Mouse (Mus musculus) forebrain, embryonic 11.5 days (tissue): ENCODE measurements at regions not wholly inside any gene's neighbourhood (a gene's known extent, or its start where the extent isn't known, plus 50 kb on each side); places are given as distances from the start of the nearest gene placed in this dataset.

Source experiments
- ATAC-seq: fragments of 200-750 bp; cut with Nextera tagmentation; replicated peaks from 2 replicates; pipeline ENCODE4 v1.8.0; 2017; ENCODE audit warnings: moderate TSS enrichment; ENCODE audit not compliant: low FRiP score
- DNase-seq: peaks from one replicate; pipeline ENCODE4 v3.0.0-alpha.2; 2017; ENCODE audit warnings: low spot score
- H3K27ac ChIP-seq: fragments of 300-500 bp; sonication (generic); 2 replicates; pipeline ENCODE4 v1.5.1; 2014; ENCODE audit warnings: low read depth, low read length
- H3K27me3 ChIP-seq: fragments of 300-500 bp; sonication (generic); 2 replicates; pipeline ENCODE4 v1.6.1; 2014; ENCODE audit warnings: mild to moderate bottlenecking, low read length, mixed read lengths; ENCODE audit not compliant: control insufficient read depth, insufficient read depth
- H3K36me3 ChIP-seq: fragments of 300-500 bp; sonication (generic); 2 replicates; pipeline ENCODE4 v1.6.1; 2014; ENCODE audit warnings: mild to moderate bottlenecking, low read length, moderate library complexity, mixed read lengths; ENCODE audit not compliant: control insufficient read depth, insufficient read depth
- H3K4me1 ChIP-seq: fragments of 300-500 bp; sonication (generic); replicated peaks from 2 replicates; pipeline ENCODE4 v1.6.1; 2014; ENCODE audit warnings: low read length, mixed read lengths; ENCODE audit not compliant: control insufficient read depth, insufficient read depth
- H3K4me2 ChIP-seq: fragments of 300-500 bp; sonication (generic); 2 replicates; pipeline ENCODE4 v1.6.1; 2014; ENCODE audit warnings: low read depth, mild to moderate bottlenecking, low read length, moderate library complexity, mixed read lengths; ENCODE audit not compliant: severe bottlenecking
- H3K4me3 ChIP-seq: fragments of 300-500 bp; sonication (generic); 2 replicates; pipeline ENCODE4 v1.5.1; 2014; ENCODE audit warnings: low read depth, low read length
- H3K9ac ChIP-seq: fragments of 300-500 bp; sonication (generic); 2 replicates; pipeline ENCODE4 v1.6.1; 2014; ENCODE audit warnings: low read length
- H3K9me3 ChIP-seq: fragments of 300-500 bp; sonication (generic); 2 replicates; pipeline ENCODE4 v1.6.1; 2016; ENCODE audit warnings: low read length, mixed read lengths; ENCODE audit not compliant: control insufficient read depth
- WGBS: fragments of 180-500 bp; shearing (Covaris S2); extraction: QIAGEN DNeasy Blood & Tissue Kit; methylation state at CpG from one replicate; pipeline ENCODE4 v1.1.7; 2014; 5-methylcytosine and 5-hydroxymethylcytosine counted together

DNA sequence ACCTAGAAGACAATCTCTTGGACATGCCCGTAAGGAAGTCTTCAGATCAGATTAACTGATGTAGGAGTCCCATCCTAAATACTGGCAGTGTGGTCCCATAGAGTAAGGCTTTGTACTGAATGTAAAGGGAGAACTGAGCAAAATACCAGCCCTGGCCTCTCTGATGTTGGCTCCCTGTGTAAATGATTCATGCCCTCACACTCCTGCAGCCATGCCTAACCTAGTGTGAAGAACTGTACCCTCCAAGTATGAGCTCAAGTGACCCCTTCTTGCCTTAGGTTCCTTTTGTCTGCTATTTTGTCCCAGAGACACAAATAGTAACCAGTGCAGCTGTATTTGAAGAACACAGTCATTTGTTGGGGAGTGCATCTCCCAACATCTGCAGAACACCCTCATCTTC, 342.4 kb upstream of the Cdh4 start:
- Histone ChIP-seq H3K4me2 (no peak overlapping the region), H3K9me3 (no peaks in the 10 kb centered on the region), H3K4me3 (no peak overlapping the region), H3K36me3 (no peaks in the 10 kb centered on the region), H3K27ac (no peak overlapping the region), H3K9ac (no peak overlapping the region), H3K27me3 (no peaks in the 10 kb centered on the region), H3K4me1 (no peaks in the 10 kb centered on the region)
- 88% methylated on average over 1 of the region's 1 CpGs for WGBS
- ATAC-seq (no peak), DNase-seq (no peak)

DNA sequence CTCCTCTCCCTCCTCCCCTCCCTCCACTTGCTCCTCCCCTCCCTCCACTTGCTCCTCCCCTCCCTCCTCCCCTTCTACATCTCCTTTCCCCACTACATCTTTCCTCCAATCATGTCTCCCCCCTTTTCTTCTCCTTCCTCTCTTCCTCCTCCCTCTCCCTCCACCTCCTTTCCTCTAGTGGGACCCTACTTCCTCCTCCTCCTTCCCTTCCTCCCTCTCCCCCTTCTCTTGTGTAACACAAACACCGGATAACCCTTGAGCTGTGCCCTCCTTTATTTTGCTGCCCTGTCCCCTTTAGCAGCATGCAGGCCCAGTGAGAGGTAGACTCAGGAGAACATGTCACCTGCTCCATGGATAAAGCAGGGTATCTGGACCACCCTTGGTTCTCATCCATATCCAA, 339.1 kb upstream of the Cdh4 start:
- no peak overlapping the region for H3K9ac ChIP-seq
- DNase-seq: no peak
- no peak overlapping the region for H3K27ac ChIP-seq
- ATAC-seq: no peak
- H3K4me1 ChIP-seq: no peaks in the 10 kb centered on the region
- H3K36me3 ChIP-seq: no peaks in the 10 kb centered on the region
- 78% methylated on average over 1 of the region's 1 CpGs for WGBS
- no peaks in the 10 kb centered on the region for H3K9me3 ChIP-seq
- no peak overlapping the region for H3K4me2 ChIP-seq
- H3K4me3 ChIP-seq: no peak overlapping the region
- no peaks in the 10 kb centered on the region for H3K27me3 ChIP-seq

DNA sequence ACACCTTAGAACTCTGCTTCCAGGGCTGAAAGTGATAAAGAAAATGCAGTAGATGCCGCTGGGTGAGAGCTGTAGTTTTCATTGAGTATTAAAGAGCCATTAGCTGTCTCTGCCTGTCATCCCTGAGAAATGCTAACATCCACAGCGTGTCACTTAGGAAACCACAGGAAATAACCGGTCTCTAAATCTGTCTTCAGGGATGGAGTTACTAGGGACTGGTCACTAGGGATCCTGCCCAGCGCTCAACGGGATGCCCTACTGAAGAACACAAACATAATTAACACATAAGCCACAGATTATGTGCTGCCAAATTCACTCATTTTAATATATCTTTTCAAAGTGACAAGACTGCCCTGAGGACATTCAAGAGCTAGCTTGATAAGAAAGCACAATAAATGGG, 329.3 kb upstream of the Cdh4 start:
- no peaks in the 10 kb centered on the region for H3K4me1 ChIP-seq
- no peak overlapping the region for H3K4me2 ChIP-seq
- WGBS: 69% methylated on average over 5 of the region's 5 CpGs
- ATAC-seq (no peak), DNase-seq (no peak)
- no peaks in the 10 kb centered on the region for H3K36me3 ChIP-seq
- H3K4me3 ChIP-seq: no peak overlapping the region
- H3K9ac ChIP-seq: no peak overlapping the region
- no peak overlapping the region for H3K27ac ChIP-seq
- H3K27me3 ChIP-seq: no peaks in the 10 kb centered on the region
- no peaks in the 10 kb centered on the region for H3K9me3 ChIP-seq

DNA sequence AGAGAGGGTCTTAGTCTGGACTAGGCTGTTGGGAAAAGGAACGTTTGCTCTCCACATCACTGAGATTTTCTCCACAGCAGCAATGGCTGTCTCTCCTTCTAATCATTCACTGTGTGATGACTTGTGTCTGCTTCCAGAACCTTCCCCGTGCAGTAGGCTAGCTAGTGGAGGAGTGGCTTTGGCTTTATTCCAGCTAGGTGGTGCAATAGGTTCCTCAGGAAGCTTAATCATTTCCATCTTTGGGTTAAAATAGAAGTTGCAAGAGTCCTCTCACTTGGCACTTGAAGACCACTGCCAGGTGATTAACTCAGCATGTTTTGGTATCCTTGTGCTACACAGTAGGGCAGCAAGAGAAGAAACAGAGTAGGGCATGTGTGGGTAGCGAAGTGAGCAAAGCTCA, 314.2 kb upstream of the Cdh4 start:
- no peaks in the 10 kb centered on the region for H3K27me3 ChIP-seq
- H3K36me3 ChIP-seq: no peaks in the 10 kb centered on the region
- DNase-seq (no peak), ATAC-seq (no peak)
- H3K27ac ChIP-seq: no peak overlapping the region
- no peak overlapping the region for H3K9ac ChIP-seq
- no peak overlapping the region for H3K4me3 ChIP-seq
- no peaks in the 10 kb centered on the region for H3K9me3 ChIP-seq
- no peak overlapping the region for H3K4me2 ChIP-seq
- WGBS: 86% methylated on average over 3 of the region's 3 CpGs
- no peaks in the 10 kb centered on the region for H3K4me1 ChIP-seq

DNA sequence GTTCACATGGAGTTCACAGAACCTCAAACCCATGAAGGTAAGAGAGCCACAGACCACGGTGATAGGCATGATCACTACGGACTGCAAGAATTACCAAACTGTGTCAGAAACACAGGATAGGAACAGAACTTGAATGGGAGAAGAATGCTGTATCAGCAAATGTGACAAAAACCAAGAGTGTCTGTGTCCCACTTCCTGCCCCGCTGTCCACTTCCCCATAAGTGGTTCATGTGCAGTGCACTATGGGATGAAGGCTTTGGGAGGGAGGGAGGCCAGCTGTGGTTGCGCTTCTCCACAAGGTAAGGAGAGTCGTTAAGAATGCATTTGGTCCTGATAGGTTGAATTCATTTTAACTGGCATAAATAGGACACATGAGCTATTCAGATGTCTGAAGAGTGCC, 313.8 kb upstream of the Cdh4 start:
- H3K9ac ChIP-seq: no peak overlapping the region
- no peaks in the 10 kb centered on the region for H3K36me3 ChIP-seq
- no peak overlapping the region for H3K4me2 ChIP-seq
- ATAC-seq (no peak), DNase-seq (no peak)
- H3K4me1 ChIP-seq: no peaks in the 10 kb centered on the region
- H3K27me3 ChIP-seq: no peaks in the 10 kb centered on the region
- H3K9me3 ChIP-seq: no peaks in the 10 kb centered on the region
- H3K27ac ChIP-seq: no peak overlapping the region
- H3K4me3 ChIP-seq: no peak overlapping the region
- 93% methylated on average over 5 of the region's 5 CpGs for WGBS

DNA sequence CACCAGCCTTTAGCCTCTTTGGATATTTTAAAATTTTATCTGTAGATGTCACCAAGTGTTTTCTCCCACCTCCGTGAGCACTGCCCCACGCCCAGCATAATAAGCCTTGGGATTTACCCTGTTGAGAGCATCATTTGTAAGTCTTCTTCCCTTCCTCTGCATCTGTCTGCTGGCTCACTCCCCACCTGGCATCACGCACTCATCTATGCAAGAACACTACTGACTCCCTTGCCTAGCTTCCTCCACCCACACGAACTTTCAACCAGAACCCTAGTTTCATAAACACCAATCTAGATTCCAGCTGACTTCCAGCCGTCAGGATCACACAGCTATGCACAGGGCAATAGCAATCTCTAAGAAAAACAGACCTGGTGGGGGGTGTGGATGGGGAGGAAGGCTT, 311.2 kb upstream of the Cdh4 start:
- ATAC-seq (no peak), DNase-seq (no peak)
- no peak overlapping the region for H3K27ac ChIP-seq
- no peaks in the 10 kb centered on the region for H3K9me3 ChIP-seq
- H3K4me1 ChIP-seq: no peaks in the 10 kb centered on the region
- no peaks in the 10 kb centered on the region for H3K36me3 ChIP-seq
- WGBS: 82% methylated on average over 5 of the region's 5 CpGs
- no peak overlapping the region for H3K4me2 ChIP-seq
- no peak overlapping the region for H3K4me3 ChIP-seq
- no peaks in the 10 kb centered on the region for H3K27me3 ChIP-seq
- no peak overlapping the region for H3K9ac ChIP-seq

DNA sequence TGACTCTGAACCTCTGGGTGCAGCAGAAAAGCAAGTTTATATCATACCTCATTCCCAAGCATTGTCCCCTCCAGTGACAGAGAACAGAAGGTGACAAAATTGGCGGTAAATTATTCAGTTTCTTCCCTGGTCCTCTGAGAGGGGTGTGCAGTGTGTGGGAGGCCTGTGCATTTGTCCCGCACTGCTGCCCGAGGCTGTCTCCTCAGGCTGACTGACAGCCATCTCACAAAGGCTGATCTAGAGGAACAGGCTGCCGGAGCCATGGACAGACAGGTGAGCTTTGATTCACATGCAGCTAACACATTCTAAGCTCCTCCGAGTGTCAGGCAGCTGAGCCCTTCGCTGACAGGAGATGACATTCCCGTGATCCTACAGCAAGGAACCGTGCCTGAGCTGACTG, 299.9 kb upstream of the Cdh4 start:
- Histone ChIP-seq H3K36me3 (no peaks in the 10 kb centered on the region), H3K27ac (no peak overlapping the region), H3K9me3 (no peaks in the 10 kb centered on the region), H3K27me3 (no peaks in the 10 kb centered on the region), H3K4me1 (no peaks in the 10 kb centered on the region), H3K9ac (no peak overlapping the region), H3K4me3 (no peak overlapping the region), H3K4me2 (no peak overlapping the region)
- 82% methylated on average over 8 of the region's 8 CpGs for WGBS
- no peak for DNase-seq
- ATAC-seq: no peak

DNA sequence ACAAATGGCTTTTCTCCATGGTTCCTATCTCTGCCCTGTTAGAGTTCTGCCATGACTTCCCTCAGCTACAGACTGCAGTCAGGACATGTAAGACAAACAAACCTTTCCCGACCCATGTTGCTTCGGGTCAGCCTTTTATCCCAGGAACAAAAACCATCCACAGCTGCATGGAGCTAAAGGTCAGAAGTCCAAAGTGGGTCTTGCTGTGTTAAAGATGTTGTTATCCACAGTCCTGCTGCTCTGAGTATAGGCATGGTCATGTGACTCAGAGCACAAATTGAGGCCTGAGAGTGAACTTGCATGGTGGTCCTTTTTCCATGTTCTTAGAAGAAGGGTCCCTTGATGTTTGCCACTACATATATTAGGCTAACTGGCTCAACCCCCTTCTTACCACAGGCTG, 296.5 kb upstream of the Cdh4 start:
- no peaks in the 10 kb centered on the region for H3K9me3 ChIP-seq
- H3K27ac ChIP-seq: no peak overlapping the region
- H3K4me2 ChIP-seq: no peak overlapping the region
- no peaks in the 10 kb centered on the region for H3K27me3 ChIP-seq
- H3K36me3 ChIP-seq: no peaks in the 10 kb centered on the region
- ATAC-seq (no peak), DNase-seq (no peak)
- H3K4me1 ChIP-seq: no peaks in the 10 kb centered on the region
- H3K4me3 ChIP-seq: no peak overlapping the region
- H3K9ac ChIP-seq: no peak overlapping the region
- WGBS: 57% methylated on average over 2 of the region's 2 CpGs

DNA sequence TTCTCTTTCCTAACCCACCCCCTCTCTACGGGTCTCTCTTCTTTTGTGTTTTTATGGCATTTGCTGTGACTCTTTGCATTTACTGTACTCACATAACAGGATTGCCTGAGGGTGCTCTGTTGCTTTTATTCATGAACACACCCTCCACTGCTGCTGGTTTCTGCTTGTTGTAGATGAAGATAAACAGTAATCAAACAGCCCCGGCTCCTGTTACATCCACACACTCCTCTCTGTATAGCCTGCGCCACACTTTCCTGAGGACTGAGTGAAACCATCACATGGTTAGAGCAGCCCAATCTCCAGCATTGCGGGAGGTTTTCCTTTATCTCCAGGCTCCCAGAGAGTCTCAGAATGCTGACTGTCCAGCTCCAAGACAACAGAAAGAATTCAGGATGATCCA, 296.0 kb upstream of the Cdh4 start:
- no peaks in the 10 kb centered on the region for H3K9me3 ChIP-seq
- no peak overlapping the region for H3K4me2 ChIP-seq
- 86% methylated on average over 4 of the region's 4 CpGs for WGBS
- H3K9ac ChIP-seq: no peak overlapping the region
- H3K27ac ChIP-seq: no peak overlapping the region
- H3K27me3 ChIP-seq: no peaks in the 10 kb centered on the region
- H3K36me3 ChIP-seq: no peaks in the 10 kb centered on the region
- no peak overlapping the region for H3K4me3 ChIP-seq
- H3K4me1 ChIP-seq: no peaks in the 10 kb centered on the region
- DNase-seq (no peak), ATAC-seq (no peak)
